Mouse (Mus musculus) Patski (cell line): ENCODE data around the gene Gtf2a2. TPM values are rescaled to one million over a fixed set of nuclear protein-coding genes. Genes with fewer than 3 reads are reported as not detected.

Source experiments
- ATAC-seq: fragments of 100-300 bp; one replicate; pipeline ENCODE4 v1.8.0; 2021
- CTCF ChIA-PET: fragments of 350-600 bp; sonication (Branson Sonifier 250); formaldehyde crosslinking; loops from one replicate; lab custom pipeline; 2022; ENCODE audit warnings: inconsistent platforms; lab: Charles Lee
- POLR2A ChIA-PET: fragments of 350-600 bp; sonication (Branson Sonifier 250); formaldehyde crosslinking; loops from one replicate; lab custom pipeline; 2022; ENCODE audit warnings: antibody characterized with exemption, inconsistent platforms; lab: Charles Lee
- DNase-seq: peaks from one replicate; pipeline ENCODE4 v3.0.0-alpha.2; 2011; ENCODE audit warnings: low read depth, low spot score
- H3K27me3 ChIP-seq: fragments of 371-371 bp; one replicate; pipeline ENCODE4 v1.5.1; 2021
- CTCF ChIP-seq: fragments of 100-300 bp; IDR thresholded peaks from one replicate; pipeline ENCODE4 v1.5.1; 2021
- in situ Hi-C: fragments of 300-500 bp; cut with MboI; formaldehyde crosslinking; loops from 3 replicates; pipeline ENCODE4 v1.11.1; 2018; ENCODE audit warnings: low pct_unique_long_range_greater_than_20kb, mixed read lengths
- polyA plus RNA-seq: library from polyadenylated mRNA; unstranded; gene quantifications from one replicate; pipeline ENCODE4 v1.2.3, GENCODE M21; 2021

Gene Gtf2a2
- polyA plus RNA-seq, 1 experiment from 2014 or later, result 85.6 TPM

- CTCF ChIA-PET, result interaction anchor here (1.3 to 2.5 kb wide), 5 partner anchors 13 to 36 kb away, joined by 3 to 9 read pairs (median 5); no protein-coding TSS in a partner anchor
- no peak for ATAC-seq
- no peak for DNase-seq
- TF ChIP-seq CTCF, result no peak
- POLR2A ChIA-PET, result interaction anchor here (0.7 kb wide), 1 partner anchor 10 kb away, joined by 4 read pairs; no protein-coding TSS in a partner anchor
- H3K27me3 ChIP-seq, result no peaks in the 10 kb centered on the region
- in situ Hi-C loops, result no loop called here
Measured at GRCm38 (mm10) chr9:70048751-70049415, 36.5 kb downstream of the Gtf2a2 start.

- CTCF ChIA-PET, result interaction anchor here (1.3 kb wide), 1 partner anchor 36 kb away, joined by 6 read pairs; no protein-coding TSS in a partner anchor
- no peaks in the 10 kb centered on the region for H3K27me3 ChIP-seq
- POLR2A ChIA-PET, result interaction anchor here (0.6 to 0.7 kb wide), 2 partner anchors 8 to 10 kb away, joined by 3 to 4 read pairs; no protein-coding TSS in a partner anchor
- TF ChIP-seq CTCF, result no peak
- DNase-seq (no peak), ATAC-seq (no peak)
- in situ Hi-C loops, result no loop called here
Measured at GRCm38 (mm10) chr9:70049416-70049783, 37.0 kb downstream of the Gtf2a2 start.

GRCm38 (mm10) chr9:70049839-70050238, 37.5 kb downstream of the Gtf2a2 start:
- no peak for ATAC-seq
- POLR2A ChIA-PET, result interaction anchor here (0.6 to 0.7 kb wide), 2 partner anchors 8 to 11 kb away, joined by 3 to 4 read pairs; no protein-coding TSS in a partner anchor
- TF ChIP-seq CTCF, result no peak
- H3K27me3 ChIP-seq, result no peaks in the 10 kb centered on the region
- DNase-seq, result no peak
- CTCF ChIA-PET, result interaction anchor here (1.3 kb wide), 1 partner anchor 37 kb away, joined by 6 read pairs; no protein-coding TSS in a partner anchor
- in situ Hi-C loops, result no loop called here

- TF ChIP-seq CTCF, result no peak
- ChIA-PET CTCF (interaction anchor here (1.2 kb wide), 1 partner anchor 9 kb away, joined by 3 read pairs; no protein-coding TSS in a partner anchor), POLR2A (interaction anchor here (0.5 to 0.7 kb wide), 2 partner anchors 9 to 572 kb away, joined by 3 to 5 read pairs; no protein-coding TSS in a partner anchor)
- H3K27me3 ChIP-seq, result no peaks in the 10 kb centered on the region
- in situ Hi-C loops, result no loop called here
- ATAC-seq (no peak), DNase-seq (no peak)
Measured at GRCm38 (mm10) chr9:70052730-70053129, 40.4 kb downstream of the Gtf2a2 start.

- in situ Hi-C loops, result no loop called here
- POLR2A ChIA-PET, result interaction anchor here (0.7 kb wide), 1 partner anchor 9 kb away, joined by 3 read pairs; no protein-coding TSS in a partner anchor
- CTCF ChIA-PET, result interaction anchor here (1.2 kb wide), 1 partner anchor 9 kb away, joined by 3 read pairs; no protein-coding TSS in a partner anchor
- no peaks in the 10 kb centered on the region for H3K27me3 ChIP-seq
- DNase-seq, result no peak
- no peak for ATAC-seq
- TF ChIP-seq CTCF, result no peak
Measured at GRCm38 (mm10) chr9:70053411-70053810, 41.1 kb downstream of the Gtf2a2 start.

GRCm38 (mm10) chr9:70062012-70062411, 49.7 kb downstream of the Gtf2a2 start:
- ChIA-PET POLR2A (interaction anchor here (0.6 to 0.7 kb wide), 2 partner anchors 9 to 17 kb away, joined by 3 to 4 read pairs; no protein-coding TSS in a partner anchor), CTCF (interaction anchor here (0.9 to 1.3 kb wide), 2 partner anchors 9 to 14 kb away, joined by 3 read pairs; no protein-coding TSS in a partner anchor)
- in situ Hi-C loops, result no loop called here
- no peak for TF ChIP-seq CTCF
- no peak for DNase-seq
- H3K27me3 ChIP-seq, result no peaks in the 10 kb centered on the region
- ATAC-seq, result no peak

GRCm38 (mm10) chr9:70067497-70067896, 55.1 kb downstream of the Gtf2a2 start:
- POLR2A ChIA-PET, result no interaction called here
- ATAC-seq (no peak), DNase-seq (no peak)
- in situ Hi-C loops, result no loop called here
- no peak for TF ChIP-seq CTCF
- CTCF ChIA-PET, result no interaction called here
- H3K27me3 ChIP-seq, result no peaks in the 10 kb centered on the region

- in situ Hi-C loops, result loop anchor here (10.0 kb wide), 1 partner anchor 565 kb away; no protein-coding TSS in a partner anchor
- ATAC-seq (no peak), DNase-seq (no peak)
- no peak for TF ChIP-seq CTCF
- H3K27me3 ChIP-seq, result no peaks in the 10 kb centered on the region
- ChIA-PET CTCF (no interaction called here), POLR2A (no interaction called here)
Measured at GRCm38 (mm10) chr9:70069961-70070435, 57.6 kb downstream of the Gtf2a2 start.

- POLR2A ChIA-PET, result no interaction called here
- no peaks in the 10 kb centered on the region for H3K27me3 ChIP-seq
- CTCF ChIA-PET, result interaction anchor here (1.0 kb wide), 1 partner anchor 13 kb away, joined by 3 read pairs; no protein-coding TSS in a partner anchor
- ATAC-seq, result no peak
- no peak for TF ChIP-seq CTCF
- no peak for DNase-seq
- in situ Hi-C loops, result loop anchor here (10.0 kb wide), 1 partner anchor 568 kb away; no protein-coding TSS in a partner anchor
Measured at GRCm38 (mm10) chr9:70072387-70072786, 60.0 kb downstream of the Gtf2a2 start.

Other genes starting within 250 kb of the Gtf2a2 start
- gene Bnip2, start 23.1 kb upstream of the Gtf2a2 start, polyA plus RNA-seq, result 116 TPM
- 0.17 TPM for gene Gcnt3, start 25.5 kb downstream of the Gtf2a2 start, polyA plus RNA-seq
- gene Fam81a, start 130.0 kb downstream of the Gtf2a2 start, polyA plus RNA-seq, result 64.4 TPM
- gene Myo1e, start 194.8 kb downstream of the Gtf2a2 start, polyA plus RNA-seq, result 78.5 TPM